Mouse (Mus musculus) embryo, embryonic 10 days (tissue): ENCODE data around the gene Tardbp.

Source experiments
- DNase-seq: peaks from one replicate; pipeline ENCODE4 v3.0.0-alpha.2; 2015; ENCODE audit warnings: low spot score

Gene Tardbp

DNA sequence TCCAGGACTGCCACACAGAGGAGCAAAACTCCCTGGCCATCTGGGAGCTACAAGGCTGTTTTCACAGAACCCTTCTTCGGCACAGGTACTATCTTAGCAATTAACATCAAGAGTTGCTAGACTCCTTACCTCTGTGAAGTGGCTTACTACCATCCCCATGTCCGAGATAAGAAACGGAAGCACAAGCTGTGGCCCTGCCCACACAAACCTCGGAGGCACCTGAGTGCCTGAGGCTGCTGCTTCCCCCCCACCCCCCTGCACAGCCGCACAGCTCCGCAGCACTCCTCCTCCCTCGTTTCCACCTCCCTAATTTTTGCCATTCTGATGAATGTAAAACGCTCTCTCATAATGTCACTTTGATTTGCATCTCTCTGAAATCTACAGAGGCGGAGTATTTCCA lies 11.5 kb upstream of the Tardbp start:
- no peak for DNase-seq

DNA sequence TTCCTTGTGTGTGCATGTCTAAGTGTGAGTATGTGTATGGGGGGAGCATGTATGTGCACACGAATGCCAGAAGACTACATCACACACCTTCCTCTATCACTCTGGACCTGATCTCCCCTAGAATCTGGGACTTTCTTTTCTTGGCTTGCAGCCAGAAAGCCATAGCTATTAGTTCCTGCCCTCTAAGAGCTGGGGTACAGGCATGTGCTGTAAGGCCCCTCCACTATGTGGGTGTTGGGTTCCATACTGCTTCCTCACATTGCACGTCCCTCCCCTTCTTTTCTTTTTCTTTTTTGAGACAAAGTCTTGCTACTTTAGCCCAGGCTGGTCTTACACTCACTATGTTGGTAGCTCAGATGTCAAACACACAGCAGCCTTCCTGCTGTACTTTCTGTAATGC lies 8.5 kb upstream of the Tardbp start:
- no peak for DNase-seq

DNA sequence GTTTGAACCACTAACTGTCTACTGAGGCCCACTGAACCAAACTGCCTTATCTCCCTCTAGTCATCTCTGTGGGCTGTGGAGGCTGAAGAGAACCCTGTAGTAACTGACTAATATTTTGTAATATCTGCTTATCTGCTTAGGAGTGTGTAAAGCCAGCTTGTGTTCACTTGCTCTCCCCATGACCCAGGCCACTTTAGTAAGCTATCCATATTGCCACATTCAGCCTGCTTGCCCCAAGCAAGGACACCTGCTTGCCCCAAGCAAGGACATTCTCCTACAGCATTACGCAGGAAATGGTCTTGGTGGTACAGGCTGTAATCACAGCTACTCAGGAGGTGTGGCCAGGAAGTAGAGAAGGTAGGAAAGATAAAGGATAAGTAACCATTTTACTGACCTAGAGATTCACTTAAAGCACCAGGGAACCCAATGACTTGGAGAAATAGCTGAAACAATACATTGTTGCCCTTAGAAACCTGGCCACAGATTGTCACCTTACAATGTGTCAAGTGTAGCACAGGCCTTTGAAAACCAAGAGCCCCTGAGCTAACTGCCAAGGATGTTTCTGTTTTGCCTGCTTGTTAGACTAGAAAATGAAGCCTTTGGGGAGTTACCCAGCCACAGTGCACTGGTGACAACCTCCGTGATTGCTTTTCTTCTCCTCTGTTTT lies 6.7 kb upstream of the Tardbp start:
- no peak for DNase-seq

DNA sequence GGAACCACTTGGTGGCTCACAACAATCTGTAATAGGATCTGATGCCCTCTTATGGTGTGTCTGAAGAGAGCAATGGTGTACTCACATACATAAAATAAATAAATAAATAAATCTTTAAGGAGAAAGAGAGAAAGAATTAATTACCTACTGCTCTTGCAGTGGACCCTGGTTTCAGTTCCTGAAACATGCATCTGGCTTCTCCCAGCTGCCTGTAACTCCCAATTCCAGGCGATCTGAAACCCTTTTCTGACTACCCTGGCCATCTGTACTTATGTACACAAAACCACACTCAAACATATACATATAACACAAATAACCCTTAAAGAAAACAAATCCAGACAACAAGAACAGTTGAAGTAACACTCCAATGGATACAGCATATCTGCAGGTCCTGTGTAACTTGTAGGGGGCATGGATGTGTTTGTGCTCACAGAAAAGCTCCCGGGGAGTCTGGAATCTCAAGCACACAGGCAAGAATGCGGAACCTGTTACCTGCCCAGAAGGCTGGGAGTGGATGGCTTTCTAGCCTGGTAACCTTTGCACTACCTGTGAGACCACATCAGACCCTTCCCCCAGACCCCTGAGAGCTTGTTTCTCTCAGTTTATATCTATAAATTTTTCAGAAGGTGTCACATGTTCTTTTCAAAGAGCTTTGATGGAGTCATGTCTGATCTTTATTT lies 5.3 kb upstream of the Tardbp start:
- DNase-seq = no peak

DNA sequence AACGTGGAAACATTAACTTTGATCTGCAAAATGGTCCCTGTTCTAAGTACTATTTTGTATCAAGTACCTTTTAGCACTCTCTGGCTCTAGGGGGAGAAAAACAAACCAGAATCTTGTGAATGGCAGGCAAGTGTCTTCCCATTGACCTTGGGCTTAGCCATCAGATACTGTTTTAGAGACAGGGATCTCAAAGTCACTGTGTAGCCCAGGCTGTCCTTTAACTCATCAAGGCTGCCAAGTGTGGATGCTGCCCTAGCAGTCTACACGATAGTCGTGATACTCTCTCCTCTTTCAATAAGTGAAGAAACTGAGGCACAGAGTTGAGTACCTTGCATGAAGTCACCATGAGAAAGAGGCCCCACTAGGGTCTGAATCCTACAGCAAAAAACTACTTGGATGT lies 427 bp upstream of the Tardbp start:
- no peak for DNase-seq

DNA sequence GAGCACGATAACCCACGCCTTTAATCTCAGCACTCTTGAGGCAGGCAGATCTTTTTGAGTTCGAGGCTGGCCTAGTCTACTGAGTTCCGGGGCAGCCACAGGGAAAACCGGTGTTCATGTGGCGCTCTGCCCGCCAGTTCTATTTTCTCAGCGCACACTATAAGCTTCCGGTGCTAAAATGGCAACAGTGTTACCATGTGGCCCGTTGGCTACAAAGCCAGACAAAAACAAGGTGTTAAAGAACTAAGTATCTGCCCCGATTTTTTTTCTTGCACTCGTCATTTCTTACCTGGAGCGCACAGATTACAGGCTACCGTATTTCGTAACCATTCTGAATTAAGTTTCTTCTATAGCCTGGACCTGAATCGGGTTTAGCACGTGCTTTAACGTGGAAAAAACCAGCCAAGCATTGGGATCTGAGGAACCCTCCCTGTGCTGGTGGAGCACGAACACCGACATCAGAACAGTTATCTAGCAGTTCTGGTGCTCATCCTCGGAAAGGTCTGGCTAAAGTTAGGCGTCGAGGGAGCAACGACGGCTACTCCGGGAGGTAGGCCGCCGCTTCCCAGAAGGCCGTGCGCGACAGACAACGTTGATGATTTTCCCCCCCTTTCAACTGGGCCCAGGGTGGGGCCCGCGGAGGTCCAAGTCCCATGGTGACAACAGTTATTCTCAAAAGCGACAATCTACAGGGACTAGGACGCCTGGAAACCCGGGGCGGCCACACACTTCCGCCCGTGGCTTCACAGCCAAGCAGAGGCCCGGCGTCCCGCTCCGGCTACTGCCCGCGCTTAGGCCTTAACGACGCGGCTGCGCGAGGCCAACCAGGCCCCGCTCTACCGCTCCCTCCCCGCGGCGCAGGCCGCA lies 830 bp downstream of the Tardbp start:
- peak; percentile 70 for DNase-seq

DNA sequence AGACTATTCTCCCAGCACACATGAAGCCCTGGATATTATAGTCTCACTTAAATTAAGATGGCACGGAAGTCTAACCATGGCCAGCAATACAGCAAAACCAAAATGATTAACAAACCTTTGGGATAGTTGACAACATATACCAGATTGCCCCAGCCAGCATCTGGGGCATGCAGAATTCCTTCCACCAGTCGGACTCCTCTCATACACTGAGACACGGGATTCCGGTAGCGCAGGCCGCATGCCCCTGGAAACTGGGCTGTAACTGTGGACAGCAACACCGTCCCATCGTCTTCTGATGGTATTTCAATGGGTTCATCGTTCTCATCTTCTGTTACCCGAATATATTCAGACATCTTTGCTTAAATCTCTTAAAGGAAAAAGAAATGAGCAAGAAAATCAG lies 1.8 kb downstream of the Tardbp start:
- DNase-seq = no peak

DNA sequence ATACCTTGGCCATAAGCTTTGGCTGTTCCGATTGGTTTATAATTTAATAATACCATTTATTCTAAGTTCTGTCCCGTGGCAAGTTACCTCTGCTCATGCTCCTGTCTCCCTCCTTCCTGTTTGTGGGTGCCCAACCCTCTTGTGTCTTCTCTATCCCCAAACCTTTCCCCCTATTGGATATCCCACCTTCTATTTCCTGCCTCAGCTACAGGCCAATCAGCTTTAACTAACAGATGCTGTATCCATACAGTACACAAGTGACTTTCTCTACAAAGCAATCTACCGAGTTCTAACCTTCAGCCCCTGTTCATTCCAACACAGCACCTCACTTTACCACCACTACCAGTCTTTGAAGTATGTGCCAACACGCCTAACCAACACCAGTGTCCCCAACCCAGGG lies 3.2 kb downstream of the Tardbp start:
- no peak for DNase-seq

DNA sequence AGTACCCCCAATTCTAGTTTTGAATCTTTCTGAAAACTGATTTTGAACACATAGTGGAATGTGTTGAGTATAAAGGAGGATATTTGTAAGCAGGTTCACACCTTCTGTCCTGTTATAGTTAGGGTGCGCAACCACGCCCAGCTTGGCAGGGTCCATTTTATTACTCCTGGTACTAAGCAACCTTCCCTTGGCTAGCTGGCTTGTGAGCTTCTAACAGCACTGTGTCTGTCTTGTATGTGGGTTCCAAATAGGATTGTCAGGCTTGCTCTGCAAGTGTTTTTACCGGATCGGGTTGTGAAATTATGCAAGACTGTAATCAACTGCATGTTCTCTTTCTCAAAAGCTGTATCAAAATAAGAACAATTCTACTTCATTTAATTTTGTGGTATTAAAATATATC lies 4.3 kb downstream of the Tardbp start:
- DNase-seq = no peak

DNA sequence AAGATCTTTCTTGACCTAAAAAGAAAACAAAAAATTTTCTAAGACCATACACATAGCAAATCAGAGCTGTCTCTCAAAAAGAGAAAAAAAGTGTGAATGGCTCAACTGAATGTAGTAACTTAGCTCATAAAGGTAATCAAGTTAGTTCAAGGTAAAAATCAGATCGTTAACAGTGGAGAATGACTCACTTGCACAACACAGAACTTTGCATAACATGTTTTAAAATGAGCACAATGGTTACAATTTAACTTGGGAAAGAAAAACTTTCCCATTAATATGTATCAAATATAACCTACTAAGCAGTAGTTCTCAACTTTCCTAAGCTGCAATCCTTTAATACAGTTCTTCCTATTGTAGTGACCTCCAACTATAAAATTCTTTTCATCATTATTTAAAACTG lies 6.1 kb downstream of the Tardbp start:
- DNase-seq = no peak

DNA sequence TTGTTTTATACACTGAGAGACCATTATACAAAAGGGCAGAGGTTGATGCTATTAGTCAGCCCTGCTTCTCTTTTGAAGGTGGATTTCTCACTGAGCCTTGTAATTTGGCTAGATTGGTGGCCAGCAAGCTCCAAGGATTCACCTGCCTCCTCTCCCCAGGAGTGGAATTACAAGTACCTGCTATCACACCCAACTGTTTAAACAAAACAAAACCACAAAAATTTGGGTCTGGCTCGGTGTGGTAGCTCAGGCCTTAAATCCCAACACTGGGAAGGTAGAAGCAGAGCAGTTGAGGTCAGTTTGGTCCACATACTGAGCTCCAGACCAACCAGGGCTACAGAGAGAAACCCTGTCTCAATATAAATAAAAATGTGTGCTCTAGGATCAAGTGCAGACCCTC lies 7.0 kb downstream of the Tardbp start:
- DNase-seq = no peak

DNA sequence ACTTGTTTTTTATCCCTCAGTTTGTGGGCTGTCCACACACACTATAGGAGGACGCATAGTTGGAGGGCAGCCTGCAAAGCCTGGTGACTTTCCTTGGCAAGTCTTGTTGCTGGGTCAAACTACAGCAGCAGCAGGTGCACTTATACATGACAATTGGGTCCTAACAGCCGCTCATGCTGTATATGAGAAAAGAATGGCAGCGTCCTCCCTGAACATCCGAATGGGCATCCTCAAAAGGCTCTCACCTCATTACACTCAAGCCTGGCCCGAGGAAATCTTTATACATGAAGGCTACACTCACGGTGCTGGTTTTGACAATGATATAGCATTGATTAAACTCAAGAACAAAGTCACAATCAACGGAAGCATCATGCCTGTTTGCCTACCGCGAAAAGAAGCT lies 13.1 kb downstream of the Tardbp start:
- DNase-seq = no peak

DNA sequence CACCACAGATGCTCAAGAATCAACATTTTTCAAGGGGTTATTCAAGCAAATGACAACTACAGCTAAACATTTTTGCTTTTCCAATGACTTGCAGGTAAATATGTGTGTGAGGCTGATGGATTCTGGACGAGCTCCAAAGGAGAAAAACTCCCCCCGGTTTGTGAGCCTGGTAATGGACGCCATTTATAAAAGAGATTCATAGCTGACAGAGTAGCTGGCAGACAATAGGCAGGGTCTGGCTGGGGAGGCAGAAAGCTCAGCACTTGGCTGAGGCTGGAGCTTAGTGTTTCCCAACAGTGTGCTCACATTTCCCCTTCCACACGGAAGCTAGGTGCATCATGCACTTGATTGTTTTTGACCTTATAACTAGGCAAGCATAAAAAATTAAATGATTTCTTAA lies 14.3 kb downstream of the Tardbp start:
- peak; percentile 3 for DNase-seq

DNA sequence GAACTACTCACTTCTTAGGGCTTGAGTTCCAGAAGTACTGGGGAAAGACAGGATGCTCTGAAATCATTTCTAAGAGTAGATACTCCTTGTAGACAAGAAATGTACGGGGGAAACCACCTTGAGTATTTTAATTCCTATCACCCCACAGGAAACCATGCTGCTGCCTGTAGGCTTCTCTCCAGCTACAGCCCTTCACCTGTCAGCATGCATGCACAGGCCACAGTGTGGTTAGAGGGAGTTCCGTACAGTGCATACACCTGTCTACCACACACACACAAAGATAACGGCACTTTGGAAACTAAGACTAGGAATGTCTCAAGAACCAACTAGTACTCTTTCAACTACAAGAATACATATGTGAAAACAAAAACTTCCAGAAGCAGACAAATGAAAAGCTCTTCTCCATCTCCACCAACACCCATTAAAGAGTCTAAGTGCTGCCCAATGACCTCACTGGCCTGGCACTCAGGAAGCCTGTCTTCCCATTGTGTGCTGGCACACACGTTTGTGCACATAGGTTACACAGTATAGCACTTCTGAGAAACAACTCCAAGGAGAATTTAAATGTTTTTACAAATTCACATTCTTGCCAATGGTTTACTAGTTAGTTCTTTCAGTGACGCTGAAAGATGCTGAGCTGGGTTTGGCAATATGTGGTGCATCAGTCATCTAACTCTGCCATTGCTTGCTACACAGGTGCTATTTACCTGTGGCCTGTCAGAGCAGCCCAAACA lies 16.0 kb downstream of the Tardbp start:
- no peak for DNase-seq

DNA sequence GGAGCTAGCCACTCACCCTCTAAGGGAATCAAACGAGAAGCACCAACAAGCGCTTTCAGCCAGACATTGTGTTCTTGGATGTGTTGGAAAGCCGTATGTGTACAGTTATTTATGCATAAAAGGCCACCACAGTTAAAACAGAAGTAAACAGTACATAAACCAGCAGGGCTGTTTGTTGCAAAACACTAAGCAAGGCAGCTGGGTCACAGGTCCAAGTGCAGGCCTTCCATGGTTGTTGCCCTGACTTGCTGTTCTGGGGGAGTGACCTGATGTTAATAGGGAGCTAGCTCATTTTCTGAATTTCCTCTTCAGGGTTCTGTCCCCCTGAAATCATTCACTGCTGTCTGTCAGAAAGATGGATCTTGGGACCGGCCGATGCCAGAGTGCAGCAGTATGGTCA lies 17.0 kb downstream of the Tardbp start:
- no peak for DNase-seq

DNA sequence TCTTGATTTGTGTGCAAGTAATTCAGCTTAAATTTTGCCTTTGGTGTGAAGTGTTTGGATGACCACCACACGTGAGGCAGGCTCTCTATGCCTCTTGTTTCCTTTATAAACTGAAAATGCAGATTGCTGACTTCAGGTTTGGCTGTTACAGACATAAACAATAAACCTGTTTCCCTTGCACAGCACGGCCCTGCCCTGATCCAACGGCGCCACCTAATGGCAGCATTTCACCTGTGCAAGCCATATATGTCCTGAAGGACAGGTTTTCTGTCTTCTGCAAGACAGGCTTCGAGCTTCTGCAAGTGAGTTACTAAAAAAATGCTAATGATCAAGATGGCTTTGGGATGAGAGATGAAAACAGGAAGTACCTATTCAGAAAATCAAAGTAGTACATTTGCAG lies 19.1 kb downstream of the Tardbp start:
- peak; percentile 85 for DNase-seq

DNA sequence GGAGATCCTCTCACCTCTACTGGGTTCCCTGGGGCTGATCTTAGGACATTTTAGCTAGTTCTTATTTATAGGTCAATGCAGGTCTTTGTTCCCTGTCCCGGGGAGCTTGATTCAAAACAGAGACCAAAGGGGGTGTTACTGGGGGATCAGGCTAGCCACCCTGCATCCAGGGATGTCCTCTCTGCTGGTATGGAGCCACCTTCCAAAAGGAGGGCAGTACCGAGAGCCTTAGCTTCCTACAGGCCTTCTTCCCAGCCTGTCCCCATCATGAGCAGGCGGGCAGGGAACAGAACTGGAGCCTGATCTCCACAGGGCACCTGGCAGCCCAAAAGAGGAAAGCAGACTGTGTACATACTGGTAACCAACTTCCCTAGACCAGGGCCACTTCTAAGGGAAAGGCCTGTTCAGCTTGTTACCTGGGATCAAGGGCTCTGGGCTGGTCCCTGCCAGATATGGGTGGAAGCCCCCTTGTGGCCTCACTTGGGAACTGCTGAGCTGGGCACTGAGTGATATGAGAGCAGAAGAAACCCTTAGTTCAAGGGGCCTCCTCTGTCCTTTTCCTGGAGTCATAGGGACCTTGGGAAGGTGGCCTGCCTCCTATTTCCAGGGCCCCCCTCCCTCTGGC lies 22.2 kb downstream of the Tardbp start:
- DNase-seq = peak; percentile 79

DNA sequence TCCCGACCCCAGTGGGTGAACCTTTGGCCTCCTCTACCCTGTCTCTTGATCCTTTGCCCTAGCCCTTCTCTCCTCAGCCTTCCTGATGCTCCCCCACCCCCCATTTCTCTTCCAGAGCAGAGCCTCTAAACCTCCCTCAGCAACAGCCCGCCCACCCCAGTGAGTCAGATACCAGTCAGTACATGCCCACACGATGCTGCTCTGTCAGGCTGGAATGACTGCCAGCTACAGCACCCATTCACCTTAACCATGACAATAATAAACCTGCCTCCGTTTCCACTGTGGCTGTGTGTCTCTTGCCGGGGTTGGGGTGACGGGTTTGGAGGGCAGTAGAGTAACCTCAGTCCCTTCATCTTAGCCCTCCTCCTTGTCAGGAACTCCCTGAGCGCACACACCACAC lies 22.7 kb downstream of the Tardbp start:
- no peak for DNase-seq

DNA sequence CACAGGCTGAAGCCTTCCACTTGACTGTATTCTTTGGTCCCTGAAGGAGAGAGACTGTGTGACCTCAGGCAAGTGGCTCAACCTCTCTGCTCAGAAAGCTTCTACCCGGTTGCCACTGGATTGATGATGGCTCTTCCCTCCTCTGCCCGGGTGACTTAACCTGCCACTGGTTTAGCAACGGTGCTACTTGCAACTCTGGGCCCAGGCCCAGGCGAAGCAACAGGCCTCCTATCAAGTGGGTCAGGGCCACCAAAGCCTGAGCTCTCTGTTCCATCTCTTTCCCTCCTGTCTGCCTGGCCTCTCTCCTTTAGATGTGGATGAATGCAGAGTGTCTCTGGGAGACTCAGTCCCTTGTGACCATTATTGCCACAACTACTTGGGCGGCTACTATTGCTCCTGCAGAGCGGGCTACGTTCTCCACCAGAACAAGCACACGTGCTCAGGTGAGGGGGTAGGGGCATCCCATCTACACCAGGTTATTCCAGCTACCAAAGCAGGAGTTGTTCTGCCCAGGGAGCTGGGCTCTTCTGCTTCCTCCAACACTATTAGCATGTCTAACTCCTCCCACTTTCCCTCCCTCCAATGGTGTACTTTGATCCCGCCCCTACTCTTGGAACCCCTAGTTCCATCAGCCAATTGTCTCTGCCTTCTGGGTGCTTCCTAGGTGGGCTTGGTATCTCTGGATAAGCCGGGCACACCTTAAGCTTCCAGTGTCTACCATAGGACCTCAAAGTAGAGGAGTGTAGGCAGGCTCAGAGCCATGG lies 23.3 kb downstream of the Tardbp start:
- no peak for DNase-seq

DNA sequence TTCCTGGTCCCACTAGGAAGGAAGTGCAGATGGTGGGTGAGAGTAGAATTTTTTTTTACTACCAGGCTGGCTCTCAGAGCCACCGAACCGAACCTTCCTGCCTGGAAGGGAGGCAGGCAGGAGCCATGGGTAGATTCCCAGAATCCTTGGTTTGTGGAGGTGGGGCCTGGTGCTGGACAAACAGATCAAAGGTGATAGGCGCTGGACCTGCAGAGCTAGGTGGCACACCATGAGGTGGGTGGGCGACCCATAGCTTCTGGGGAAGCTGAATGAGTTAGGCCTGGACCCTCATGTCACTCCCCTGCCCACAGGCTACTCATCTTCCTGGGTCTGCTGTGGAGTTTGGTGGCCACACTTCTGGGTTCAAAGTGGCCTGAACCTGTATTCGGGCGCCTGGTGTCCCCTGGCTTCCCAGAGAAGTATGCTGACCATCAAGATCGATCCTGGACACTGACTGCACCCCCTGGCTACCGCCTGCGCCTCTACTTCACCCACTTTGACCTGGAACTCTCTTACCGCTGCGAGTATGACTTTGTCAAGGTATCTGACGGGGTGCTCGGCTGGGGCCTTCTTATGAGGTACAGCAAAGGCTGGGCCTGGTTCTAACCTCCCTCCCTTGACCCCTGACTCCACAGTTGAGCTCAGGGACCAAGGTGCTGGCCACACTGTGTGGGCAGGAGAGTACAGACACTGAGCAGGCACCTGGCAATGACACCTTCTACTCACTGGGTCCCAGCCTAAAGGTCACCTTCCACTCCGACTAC lies 24.3 kb downstream of the Tardbp start, which contains the start of gene Masp2:
Gene Masp2, plus strand, starts transcription at position 198 of the 764 bp plus-strand sequence.
- no peak for DNase-seq
